Mouse (Mus musculus) forebrain, embryonic 11.5 days (tissue): ENCODE measurements around the gene Snx32. TPM values are rescaled to one million over a fixed set of nuclear protein-coding genes. Genes with fewer than 3 reads are reported as not detected.

Experiments
- ATAC-seq: fragments of 200-750 bp; cut with Nextera tagmentation; replicated peaks from 2 replicates; pipeline ENCODE4 v1.8.0; 2017; ENCODE audit warnings: moderate TSS enrichment; ENCODE audit not compliant: low FRiP score
- DNase-seq: peaks from one replicate; pipeline ENCODE4 v3.0.0-alpha.2; 2017; ENCODE audit warnings: low spot score
- H3K27ac ChIP-seq: fragments of 300-500 bp; sonication (generic); 2 replicates; pipeline ENCODE4 v1.5.1; 2014; ENCODE audit warnings: low read depth, low read length
- H3K27me3 ChIP-seq: fragments of 300-500 bp; sonication (generic); 2 replicates; pipeline ENCODE4 v1.6.1; 2014; ENCODE audit warnings: mild to moderate bottlenecking, low read length, mixed read lengths; ENCODE audit not compliant: control insufficient read depth, insufficient read depth
- H3K36me3 ChIP-seq: fragments of 300-500 bp; sonication (generic); 2 replicates; pipeline ENCODE4 v1.6.1; 2014; ENCODE audit warnings: mild to moderate bottlenecking, low read length, moderate library complexity, mixed read lengths; ENCODE audit not compliant: control insufficient read depth, insufficient read depth
- H3K4me1 ChIP-seq: fragments of 300-500 bp; sonication (generic); replicated peaks from 2 replicates; pipeline ENCODE4 v1.6.1; 2014; ENCODE audit warnings: low read length, mixed read lengths; ENCODE audit not compliant: control insufficient read depth, insufficient read depth
- H3K4me2 ChIP-seq: fragments of 300-500 bp; sonication (generic); 2 replicates; pipeline ENCODE4 v1.6.1; 2014; ENCODE audit warnings: low read depth, mild to moderate bottlenecking, low read length, moderate library complexity, mixed read lengths; ENCODE audit not compliant: severe bottlenecking
- H3K4me3 ChIP-seq: fragments of 300-500 bp; sonication (generic); 2 replicates; pipeline ENCODE4 v1.5.1; 2014; ENCODE audit warnings: low read depth, low read length
- H3K9ac ChIP-seq: fragments of 300-500 bp; sonication (generic); 2 replicates; pipeline ENCODE4 v1.6.1; 2014; ENCODE audit warnings: low read length
- H3K9me3 ChIP-seq: fragments of 300-500 bp; sonication (generic); 2 replicates; pipeline ENCODE4 v1.6.1; 2016; ENCODE audit warnings: low read length, mixed read lengths; ENCODE audit not compliant: control insufficient read depth
- WGBS: fragments of 180-500 bp; shearing (Covaris S2); extraction: QIAGEN DNeasy Blood & Tissue Kit; methylation state at CpG from one replicate; pipeline ENCODE4 v1.1.7; 2014; 5-methylcytosine and 5-hydroxymethylcytosine counted together
- polyA plus RNA-seq: library from polyadenylated mRNA; unstranded; fragments of >200 nt; fragmentation: Nextera tagmentation; extraction: Ambion mirVana; gene quantifications from 2 replicates; pipeline ENCODE4 v1.2.1, GENCODE M21; 2014

Snx32 gene
- polyA plus RNA-seq, 1 experiment from 2014 or later: 15.9 TPM

DNA sequence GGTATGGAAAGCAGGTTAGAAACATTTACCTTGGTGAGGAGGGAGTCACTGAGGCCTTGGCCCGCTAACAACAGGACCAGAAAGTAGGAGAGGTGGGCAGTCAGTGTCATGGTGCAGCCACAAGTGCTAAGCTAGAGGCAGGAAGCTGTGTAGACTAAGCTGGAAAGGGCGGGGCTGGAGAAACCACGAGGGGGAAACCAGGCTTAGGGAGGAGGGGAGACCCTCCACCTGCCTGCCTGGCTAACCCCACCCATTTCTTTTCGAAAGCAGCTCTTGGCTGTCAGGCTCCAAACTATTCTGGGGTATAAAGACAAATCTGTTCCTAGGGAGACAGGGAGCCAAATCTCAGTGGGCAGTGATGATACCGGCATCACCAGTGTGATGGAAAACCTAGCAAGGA, 42.0 kb downstream of the Snx32 start, which contains the start of gene Ctsw:
Ctsw (minus strand) TSS at position 134 of the 400 bp plus-strand sequence.
- H3K36me3 ChIP-seq: peaks cover 2% of the 10 kb centered on the region
- no peak within 1 kb of the TSS for H3K9ac ChIP-seq
- H3K27me3 ChIP-seq: no peaks in the 10 kb centered on the region
- WGBS: 57% methylated on average over 5 of the region's 5 CpGs
- DNase-seq (no peak), ATAC-seq (no peak)
- no peak within 1 kb of the TSS for H3K4me3 ChIP-seq
- H3K4me1 ChIP-seq: peaks cover 4% of the 10 kb centered on the region; the same call in 1 of the 2 replicates
- H3K9me3 ChIP-seq: no peaks in the 10 kb centered on the region
- no peak within 1 kb of the TSS for H3K27ac ChIP-seq
- H3K4me2 ChIP-seq: no peak within 1 kb of the TSS

DNA sequence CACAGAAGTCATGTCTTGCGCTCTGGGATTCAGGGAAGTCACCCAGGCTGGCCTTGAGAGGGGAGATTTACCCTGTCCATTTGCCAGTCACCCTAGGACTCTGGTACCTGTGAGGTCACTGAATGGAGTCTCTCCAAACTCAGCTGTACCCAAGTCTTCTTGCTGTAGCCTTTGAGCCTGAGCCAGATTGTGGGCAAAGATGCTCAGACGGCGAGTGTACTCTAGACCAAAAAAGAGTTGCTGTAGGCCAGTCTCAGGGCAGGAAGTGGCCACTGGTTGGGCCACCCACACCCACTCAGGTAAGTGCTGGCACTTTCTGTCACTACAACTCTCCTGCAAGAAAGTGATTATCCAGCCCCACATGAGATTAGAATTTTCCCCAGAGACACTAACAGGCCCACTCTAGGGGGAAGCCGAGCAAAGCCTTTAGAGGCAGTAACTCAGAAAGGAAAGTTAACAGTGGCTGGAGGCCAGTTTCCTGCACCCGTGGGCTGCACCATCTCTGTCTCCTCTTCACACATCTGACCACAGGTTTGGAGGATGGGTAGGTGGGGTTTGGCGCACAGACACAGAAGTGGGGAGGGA, 43.3 kb downstream of the Snx32 start:
- Histone ChIP-seq H3K4me2 (no peak overlapping the region), H3K27me3 (no peaks in the 10 kb centered on the region), H3K4me3 (no peak overlapping the region), H3K4me1 (peaks cover 4% of the 10 kb centered on the region; the same call in 1 of the 2 replicates), H3K36me3 (peaks cover 2% of the 10 kb centered on the region), H3K9ac (no peak overlapping the region), H3K9me3 (no peaks in the 10 kb centered on the region), H3K27ac (no peak overlapping the region)
- 95% methylated on average over 6 of the region's 6 CpGs for WGBS
- ATAC-seq (no peak), DNase-seq (no peak)

DNA sequence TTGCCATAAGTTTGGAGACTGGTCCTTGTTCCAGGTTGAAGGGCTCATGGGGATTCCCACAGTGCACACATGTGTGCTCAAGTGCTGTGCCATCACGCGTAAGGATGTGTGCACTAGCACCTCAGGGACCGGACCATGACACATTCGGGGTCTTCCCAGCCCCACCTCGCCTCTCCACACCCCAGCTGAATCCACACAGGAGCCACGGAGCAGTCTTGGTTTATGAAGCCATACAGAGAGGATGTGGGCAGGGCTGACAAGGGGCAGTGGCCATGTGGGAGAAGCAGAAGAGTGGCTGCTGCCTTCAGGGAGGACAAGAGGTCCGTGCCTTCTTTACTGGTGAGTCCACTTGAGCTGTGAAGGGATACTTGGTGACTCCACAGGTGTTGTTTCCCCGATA, 45.3 kb downstream of the Snx32 start:
- H3K36me3 ChIP-seq: peaks cover 2% of the 10 kb centered on the region
- H3K4me2 ChIP-seq: no peak overlapping the region
- ATAC-seq (no peak), DNase-seq (no peak)
- no peak overlapping the region for H3K9ac ChIP-seq
- peaks cover 9% of the 10 kb centered on the region; the same call in 1 of the 2 replicates for H3K4me1 ChIP-seq
- 93% methylated on average over 8 of the region's 8 CpGs for WGBS
- no peak overlapping the region for H3K4me3 ChIP-seq
- no peaks in the 10 kb centered on the region for H3K27me3 ChIP-seq
- no peaks in the 10 kb centered on the region for H3K9me3 ChIP-seq
- H3K27ac ChIP-seq: no peak overlapping the region

DNA sequence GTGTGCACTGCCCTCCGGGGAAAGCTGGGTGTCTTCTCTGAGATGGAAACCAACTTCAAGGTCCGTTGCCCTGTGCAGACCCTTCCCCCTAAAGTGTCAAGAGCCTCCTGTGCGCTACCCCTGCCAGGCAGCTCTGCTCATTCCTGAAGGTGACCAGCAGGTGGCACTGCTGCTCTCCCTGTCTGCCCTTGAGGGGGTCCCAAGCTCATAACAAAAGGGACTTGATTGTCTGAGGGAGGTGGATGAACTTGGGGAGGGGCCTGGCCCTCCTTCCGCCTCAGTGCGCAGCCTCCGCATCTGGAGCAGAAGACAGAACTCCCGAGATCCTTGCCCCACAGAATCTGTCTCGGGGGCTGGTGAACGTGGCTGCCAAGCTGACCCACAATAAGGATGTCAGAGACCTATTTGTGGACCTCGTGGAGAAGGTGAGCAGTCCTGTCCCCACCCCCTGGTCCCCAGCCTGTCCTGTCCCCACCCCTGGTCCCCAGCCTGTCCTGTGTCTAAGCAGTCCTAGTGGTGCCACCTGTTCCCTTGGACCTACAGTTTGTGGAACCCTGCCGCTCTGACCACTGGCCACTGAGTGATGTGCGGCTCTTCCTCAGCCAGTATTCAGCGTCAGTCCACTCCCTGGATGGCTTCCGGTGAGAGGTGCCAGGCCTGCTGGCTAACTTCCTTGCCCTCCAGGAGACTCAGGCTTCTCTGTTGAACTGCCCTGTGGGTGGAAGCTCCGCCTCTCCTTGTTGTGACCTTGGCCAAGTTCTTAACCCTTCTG, 46.4 kb downstream of the Snx32 start:
- Histone ChIP-seq H3K4me3 (peak overlapping the region; percentile 12; the same call in 1 of the 2 replicates), H3K27ac (peak overlapping the region; percentile 41; the same call in 1 of the 2 replicates), H3K4me1 (peaks cover 9% of the 10 kb centered on the region; the same call in 1 of the 2 replicates), H3K4me2 (peak overlapping the region; percentile 29; the same call in 1 of the 2 replicates), H3K9ac (peak overlapping the region; percentile 45), H3K36me3 (peaks cover 2% of the 10 kb centered on the region), H3K27me3 (peaks cover 3% of the 10 kb centered on the region; the same call in 1 of the 2 replicates), H3K9me3 (no peaks in the 10 kb centered on the region)
- WGBS: 49% methylated on average over 15 of the region's 15 CpGs
- DNase-seq (peak; percentile 91), ATAC-seq (peak; percentile 62)

DNA sequence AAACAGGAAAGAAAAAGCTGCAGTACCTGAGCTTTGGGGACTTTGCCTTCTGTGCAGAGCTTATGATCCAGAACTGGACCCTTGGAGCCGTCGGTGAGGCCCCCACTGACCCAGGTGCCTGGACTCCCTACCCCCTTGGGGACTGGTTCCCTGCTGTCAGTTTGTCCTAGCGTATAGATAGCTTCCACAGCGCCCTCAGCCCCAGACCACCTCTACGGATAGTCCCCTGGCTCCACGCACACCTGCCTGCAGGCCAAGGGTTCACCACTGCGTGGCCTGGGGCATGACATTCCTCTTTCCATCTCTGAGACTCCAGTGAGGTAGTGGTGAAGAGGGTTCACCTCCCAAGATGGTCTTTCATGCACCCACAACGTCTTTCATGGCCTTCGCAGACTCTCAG, 47.1 kb downstream of the Snx32 start:
- DNase-seq: no peak
- H3K4me2 ChIP-seq: no peak overlapping the region
- no peak overlapping the region for H3K27ac ChIP-seq
- 87% methylated on average over 9 of the region's 9 CpGs for WGBS
- H3K4me3 ChIP-seq: no peak overlapping the region
- peaks cover 9% of the 10 kb centered on the region; the same call in 1 of the 2 replicates for H3K4me1 ChIP-seq
- H3K9me3 ChIP-seq: no peaks in the 10 kb centered on the region
- H3K9ac ChIP-seq: no peak overlapping the region
- peaks cover 2% of the 10 kb centered on the region for H3K36me3 ChIP-seq
- peaks cover 6% of the 10 kb centered on the region; the same call in 1 of the 2 replicates for H3K27me3 ChIP-seq
- no peak for ATAC-seq

DNA sequence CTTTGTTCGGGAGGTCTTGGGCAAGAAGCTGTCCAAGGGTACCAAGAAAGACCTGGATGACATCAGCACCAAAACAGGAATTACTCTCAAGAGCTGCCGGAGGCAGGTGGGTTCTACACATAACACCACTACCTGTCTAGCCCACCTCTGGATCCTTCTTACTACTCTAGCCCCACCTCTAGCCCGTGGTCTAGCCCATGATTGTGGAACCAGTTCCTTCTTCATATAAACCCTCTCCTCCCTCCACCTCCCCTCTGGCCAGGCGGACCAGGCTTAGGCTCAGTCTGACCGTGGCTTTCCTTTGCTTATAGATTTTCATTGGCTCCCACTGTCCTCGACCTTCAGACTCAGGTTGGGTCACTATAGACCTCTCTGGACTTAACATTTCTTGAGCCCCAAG, 48.9 kb downstream of the Snx32 start:
- peaks cover 6% of the 10 kb centered on the region; the same call in 1 of the 2 replicates for H3K27me3 ChIP-seq
- peaks cover 16% of the 10 kb centered on the region; the same call in 1 of the 2 replicates for H3K4me1 ChIP-seq
- DNase-seq: no peak
- H3K27ac ChIP-seq: no peak overlapping the region
- H3K9ac ChIP-seq: no peak overlapping the region
- peaks cover 2% of the 10 kb centered on the region; the same call in 1 of the 2 replicates for H3K36me3 ChIP-seq
- ATAC-seq: no peak
- 89% methylated on average over 6 of the region's 6 CpGs for WGBS
- H3K9me3 ChIP-seq: no peaks in the 10 kb centered on the region
- H3K4me2 ChIP-seq: peak overlapping the region; percentile 88; the same call in 1 of the 2 replicates
- peak overlapping the region; percentile 80; the same call in 1 of the 2 replicates for H3K4me3 ChIP-seq

DNA sequence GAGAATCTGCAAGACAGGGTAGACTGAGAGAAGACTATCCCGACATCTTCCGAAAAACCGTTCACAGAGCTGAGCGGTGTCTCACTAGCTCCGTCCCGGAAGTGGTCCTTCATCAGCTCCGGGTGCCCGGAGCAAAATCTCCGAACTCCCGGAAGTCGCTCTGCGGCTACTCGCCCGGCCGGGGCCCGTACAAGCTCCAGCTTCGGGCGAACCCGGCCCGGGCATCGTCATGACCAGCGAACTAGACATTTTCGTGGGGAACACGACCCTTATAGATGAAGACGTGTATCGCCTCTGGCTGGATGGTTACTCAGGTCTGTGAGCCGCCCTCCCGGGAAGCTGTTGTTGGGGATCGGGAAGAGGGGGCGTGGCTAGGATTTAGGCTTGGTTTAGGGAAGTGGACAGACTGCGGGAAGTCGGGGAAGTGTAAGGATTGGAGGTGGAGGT, 49.9 kb downstream of the Snx32 start, which contains the start of gene Fibp:
Fibp (plus strand) TSS at position 151 of the 447 bp plus-strand sequence.
- peaks cover 23% of the 10 kb centered on the region; the same call in 1 of the 2 replicates for H3K4me1 ChIP-seq
- peak within 1 kb of the TSS; percentile 55; the same call in 1 of the 2 replicates for H3K27ac ChIP-seq
- no peaks in the 10 kb centered on the region; the same call in 1 of the 2 replicates for H3K36me3 ChIP-seq
- H3K27me3 ChIP-seq: peaks cover 6% of the 10 kb centered on the region; the same call in 1 of the 2 replicates
- peak within 1 kb of the TSS; percentile 80 for H3K4me3 ChIP-seq
- ATAC-seq (peak; percentile 52), DNase-seq (peak; percentile 90)
- peak within 1 kb of the TSS; percentile 88 for H3K4me2 ChIP-seq
- no peaks in the 10 kb centered on the region for H3K9me3 ChIP-seq
- peak within 1 kb of the TSS; percentile 81 for H3K9ac ChIP-seq
- under 1% methylated on average over 32 of the region's 32 CpGs for WGBS

DNA sequence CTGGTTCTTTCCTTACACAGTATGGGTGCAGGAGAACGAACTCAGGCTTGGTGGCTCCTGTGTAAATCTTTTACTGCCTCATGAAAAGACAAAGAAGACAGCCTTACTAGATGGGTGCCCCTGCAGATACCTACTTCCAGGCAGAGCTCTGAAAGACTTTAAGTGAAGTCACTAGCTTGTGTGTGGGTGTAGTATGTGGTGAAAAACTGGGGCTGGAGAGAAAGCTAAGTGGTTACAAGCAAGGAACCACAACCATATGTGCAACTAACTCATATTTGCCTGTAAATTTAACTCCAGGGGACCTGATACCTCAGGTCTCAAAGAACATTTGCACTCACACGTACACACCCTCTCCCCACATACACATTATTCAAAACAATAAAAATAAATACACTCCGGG, 50.4 kb downstream of the Snx32 start:
- Histone ChIP-seq H3K9me3 (no peaks in the 10 kb centered on the region), H3K9ac (peak overlapping the region; percentile 81), H3K27ac (no peak overlapping the region), H3K4me3 (peak overlapping the region; percentile 80), H3K27me3 (peaks cover 6% of the 10 kb centered on the region; the same call in 1 of the 2 replicates), H3K36me3 (no peaks in the 10 kb centered on the region; the same call in 1 of the 2 replicates), H3K4me1 (peaks cover 25% of the 10 kb centered on the region; the same call in 1 of the 2 replicates), H3K4me2 (peak overlapping the region; percentile 88)
- DNase-seq (no peak), ATAC-seq (no peak)
- 27% methylated on average over 3 of the region's 3 CpGs for WGBS
